Mouse (Mus musculus) kidney, embryonic 15.5 days (tissue): ENCODE data around the gene Gen1. TPM values are rescaled to one million over a fixed set of nuclear protein-coding genes. Genes with fewer than 3 reads are reported as not detected.

ENCODE experiments used
- ATAC-seq: fragments of 200-750 bp; cut with Nextera tagmentation; replicated peaks from 2 replicates; pipeline ENCODE4 v1.8.0; 2017; ENCODE audit warnings: moderate TSS enrichment; ENCODE audit not compliant: low FRiP score
- H3K27ac ChIP-seq: fragments of 300-500 bp; sonication (generic); 2 replicates; pipeline ENCODE4 v1.5.1; 2015; ENCODE audit warnings: mild to moderate bottlenecking, inconsistent platforms
- H3K27me3 ChIP-seq: fragments of 300-500 bp; sonication (generic); 2 replicates; pipeline ENCODE4 v1.6.1; 2015; ENCODE audit warnings: inconsistent platforms
- H3K36me3 ChIP-seq: fragments of 300-500 bp; sonication (generic); 2 replicates; pipeline ENCODE4 v1.6.1; 2015; ENCODE audit warnings: inconsistent platforms
- H3K4me1 ChIP-seq: fragments of 300-500 bp; sonication (generic); 2 replicates; pipeline ENCODE4 v1.6.1; 2015; ENCODE audit warnings: inconsistent platforms
- H3K4me2 ChIP-seq: fragments of 300-500 bp; sonication (generic); 2 replicates; pipeline ENCODE4 v1.6.1; 2015; ENCODE audit warnings: moderate library complexity, mild to moderate bottlenecking, inconsistent platforms
- H3K4me3 ChIP-seq: fragments of 300-500 bp; sonication (generic); replicated peaks from 2 replicates; pipeline ENCODE4 v1.5.1; 2015; ENCODE audit warnings: mild to moderate bottlenecking, inconsistent platforms
- H3K9ac ChIP-seq: fragments of 300-500 bp; sonication (generic); 2 replicates; pipeline ENCODE4 v1.6.1; 2015; ENCODE audit warnings: mild to moderate bottlenecking, inconsistent platforms
- H3K9me3 ChIP-seq: fragments of 300-500 bp; sonication (generic); replicated peaks from 2 replicates; pipeline ENCODE4 v1.6.1; 2016; ENCODE audit warnings: inconsistent platforms
- WGBS: fragments of 180-500 bp; shearing (Covaris S2); methylation state at CpG from one replicate; pipeline ENCODE4 v1.1.7; 2015; ENCODE audit warnings: mixed read lengths; 5-methylcytosine and 5-hydroxymethylcytosine counted together
- microRNA-seq: library from miRNA; unstranded; fragments of <30 nt; microRNA quantifications from one replicate; pipeline ENCODE4, GENCODE M21; 2016
- polyA plus RNA-seq: library from polyadenylated mRNA; unstranded; fragments of >200 nt; fragmentation: Nextera tagmentation; extraction: Ambion mirVana; gene quantifications from 2 replicates; pipeline ENCODE4 v1.2.1, GENCODE M21; 2015

Gen1 gene
- polyA plus RNA-seq, 1 experiment from 2014 or later: 9.6 TPM

DNA sequence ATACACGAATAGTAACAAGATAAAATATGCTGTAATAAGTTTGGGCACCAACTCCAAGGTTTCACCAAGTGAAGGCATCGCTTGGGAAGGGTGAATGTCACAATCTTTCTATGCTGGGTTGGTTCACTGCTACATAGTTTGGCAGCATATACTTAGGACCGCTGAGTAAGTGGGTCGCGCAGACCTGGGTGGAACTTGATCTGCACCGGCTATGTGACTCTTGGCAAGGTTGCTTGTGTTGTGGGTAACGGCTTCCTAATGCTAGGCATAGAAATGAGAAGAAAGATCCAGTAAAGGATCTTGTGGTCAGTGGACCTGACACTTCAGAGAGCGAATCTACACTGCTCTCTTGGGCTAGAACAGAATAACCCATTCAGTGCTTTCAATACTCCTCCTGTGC is 63.1 kb downstream of the Gen1 start:
- no peak overlapping the region for H3K4me3 ChIP-seq
- H3K27me3 ChIP-seq: no peaks in the 10 kb centered on the region
- no peak overlapping the region for H3K27ac ChIP-seq
- H3K9me3 ChIP-seq: no peaks in the 10 kb centered on the region
- no peak for ATAC-seq
- H3K4me2 ChIP-seq: no peak overlapping the region
- no peaks in the 10 kb centered on the region for H3K36me3 ChIP-seq
- H3K9ac ChIP-seq: no peak overlapping the region
- WGBS: 87% methylated on average over 8 of the region's 8 CpGs
- peaks cover 7% of the 10 kb centered on the region; the same call in 1 of the 2 replicates for H3K4me1 ChIP-seq

DNA sequence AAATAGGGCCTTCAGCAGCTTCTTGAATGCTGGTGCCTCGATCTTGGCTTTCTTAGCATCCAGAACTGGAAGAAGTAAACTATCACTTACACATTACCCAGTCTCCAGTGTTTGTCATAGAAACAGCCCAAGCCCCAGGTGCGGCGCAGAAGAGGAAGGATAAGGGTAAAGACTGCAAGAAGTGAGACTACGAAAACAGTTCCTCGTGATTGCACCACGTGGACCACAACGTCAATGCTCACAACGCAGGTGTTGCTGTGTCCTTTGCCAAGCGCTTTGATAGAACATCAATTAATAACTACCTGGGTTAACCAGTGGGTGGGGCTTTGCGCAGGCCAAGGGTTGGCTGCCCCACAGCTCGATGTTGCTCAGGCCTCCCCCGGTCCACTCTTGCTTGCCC is 64.9 kb downstream of the Gen1 start:
- H3K4me1 ChIP-seq: peaks cover 16% of the 10 kb centered on the region; the same call in 1 of the 2 replicates
- H3K9ac ChIP-seq: no peak overlapping the region
- H3K27me3 ChIP-seq: no peaks in the 10 kb centered on the region
- H3K36me3 ChIP-seq: no peaks in the 10 kb centered on the region
- 88% methylated on average over 12 of the region's 12 CpGs for WGBS
- H3K4me2 ChIP-seq: no peak overlapping the region
- no peaks in the 10 kb centered on the region for H3K9me3 ChIP-seq
- no peak overlapping the region for H3K27ac ChIP-seq
- ATAC-seq: no peak
- H3K4me3 ChIP-seq: no peak overlapping the region

DNA sequence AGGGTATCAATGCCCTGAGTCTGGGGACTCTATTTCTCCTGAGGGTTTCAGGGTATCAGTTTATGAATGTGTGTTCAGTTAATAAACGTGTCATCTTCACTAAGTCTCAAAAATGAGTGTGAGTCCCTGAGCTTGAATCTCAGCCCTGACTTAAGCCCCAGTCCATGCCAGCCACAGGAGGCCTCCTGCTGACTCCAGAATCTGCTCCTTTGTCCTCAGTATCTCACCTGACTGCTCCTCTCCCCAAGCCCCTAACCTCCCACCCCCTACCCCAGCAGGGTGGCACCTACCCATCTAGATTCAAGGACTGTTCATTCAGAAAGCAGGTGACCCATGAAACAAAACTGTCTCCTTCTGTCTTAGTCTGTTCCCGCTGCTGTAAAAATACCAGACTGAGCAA is 67.0 kb downstream of the Gen1 start:
- no peak for ATAC-seq
- H3K4me3 ChIP-seq: no peak overlapping the region
- no peak overlapping the region for H3K27ac ChIP-seq
- no peaks in the 10 kb centered on the region for H3K27me3 ChIP-seq
- no peak overlapping the region for H3K4me2 ChIP-seq
- 48% methylated on average over 2 of the region's 2 CpGs for WGBS
- peaks cover 9% of the 10 kb centered on the region; the same call in 1 of the 2 replicates for H3K4me1 ChIP-seq
- H3K9ac ChIP-seq: no peak overlapping the region
- no peaks in the 10 kb centered on the region for H3K36me3 ChIP-seq
- no peaks in the 10 kb centered on the region for H3K9me3 ChIP-seq

DNA sequence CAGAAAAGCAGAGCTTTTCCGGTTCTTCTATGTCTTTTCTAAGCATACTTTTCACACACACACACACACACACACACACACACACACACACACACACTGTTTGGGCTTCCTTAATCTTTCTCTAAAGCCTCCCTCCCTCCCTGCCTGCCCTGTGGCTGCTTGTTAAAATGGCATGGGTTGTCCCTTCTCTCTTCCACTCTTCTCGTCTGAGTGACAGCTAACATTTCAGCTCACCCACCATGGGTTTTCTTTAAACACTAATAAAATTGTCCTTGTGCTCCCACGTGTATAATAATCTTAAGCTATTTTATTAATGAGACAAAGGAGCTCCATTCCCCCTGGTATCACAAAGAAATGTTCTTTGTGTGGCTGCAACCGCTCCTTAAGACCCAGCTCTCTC is 67.6 kb downstream of the Gen1 start:
- Histone ChIP-seq H3K4me1 (peaks cover 9% of the 10 kb centered on the region; the same call in 1 of the 2 replicates), H3K9me3 (no peaks in the 10 kb centered on the region), H3K36me3 (no peaks in the 10 kb centered on the region), H3K4me3 (no peak overlapping the region), H3K9ac (no peak overlapping the region), H3K27ac (no peak overlapping the region), H3K4me2 (no peak overlapping the region), H3K27me3 (no peaks in the 10 kb centered on the region)
- WGBS: 51% methylated on average over 4 of the region's 4 CpGs
- ATAC-seq: no peak

DNA sequence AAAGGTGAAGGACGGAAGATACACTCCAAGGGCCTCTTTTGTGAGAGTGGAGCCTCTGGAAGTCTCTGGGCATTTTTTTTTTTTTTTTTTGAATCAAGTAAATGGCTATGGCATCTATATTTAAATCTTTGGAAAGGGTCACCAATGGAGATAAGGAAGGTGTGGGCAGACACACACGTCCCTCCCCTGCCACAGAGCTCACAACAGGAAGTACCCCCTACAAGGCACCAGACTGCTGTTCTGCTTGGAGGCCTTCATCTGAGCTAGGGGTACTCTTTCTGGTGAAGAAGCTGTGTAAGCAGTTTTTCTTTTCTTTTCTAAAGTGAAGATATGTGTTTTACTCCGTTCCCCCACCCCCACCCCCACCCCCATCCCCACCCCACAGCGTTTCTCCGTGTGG is 68.8 kb downstream of the Gen1 start:
- no peak for ATAC-seq
- Histone ChIP-seq H3K4me2 (peak overlapping the region; percentile 50), H3K36me3 (no peaks in the 10 kb centered on the region), H3K4me3 (no peak overlapping the region), H3K9ac (no peak overlapping the region), H3K27me3 (no peaks in the 10 kb centered on the region), H3K4me1 (peaks cover 9% of the 10 kb centered on the region; the same call in 1 of the 2 replicates), H3K9me3 (no peaks in the 10 kb centered on the region), H3K27ac (no peak overlapping the region)
- 60% methylated on average over 5 of the region's 5 CpGs for WGBS

DNA sequence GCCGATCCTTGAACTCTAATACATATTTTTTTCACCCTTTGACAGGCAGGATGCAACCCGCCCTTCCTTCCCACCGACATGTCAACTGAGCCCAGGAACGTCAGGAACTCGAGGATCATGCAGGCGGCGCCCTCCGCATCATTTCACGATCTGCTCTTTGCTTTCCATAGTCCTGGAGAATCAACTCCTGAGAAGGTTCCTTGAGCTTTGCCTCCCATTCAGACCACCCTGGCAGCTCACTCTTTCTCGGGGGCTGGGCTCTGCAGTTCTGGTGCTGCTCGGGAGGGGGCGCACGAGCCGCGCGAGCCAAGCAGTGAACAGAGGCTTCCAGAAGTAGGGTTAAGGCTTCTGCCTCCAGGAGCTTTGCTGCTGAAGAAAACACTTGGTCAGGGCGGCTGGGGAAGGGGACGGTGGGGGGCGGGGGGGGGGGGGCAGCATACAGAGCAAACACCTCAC is 69.4 kb downstream of the Gen1 start:
- H3K27ac ChIP-seq: no peak overlapping the region
- ATAC-seq: peak; percentile 88
- 6% methylated on average over 18 of the region's 19 CpGs for WGBS
- no peaks in the 10 kb centered on the region for H3K36me3 ChIP-seq
- peak overlapping the region; percentile 16; the same call in 1 of the 2 replicates for H3K4me3 ChIP-seq
- no peaks in the 10 kb centered on the region for H3K9me3 ChIP-seq
- H3K4me2 ChIP-seq: peak overlapping the region; percentile 50
- H3K4me1 ChIP-seq: peaks cover 9% of the 10 kb centered on the region; the same call in 1 of the 2 replicates
- no peak overlapping the region for H3K9ac ChIP-seq
- no peaks in the 10 kb centered on the region for H3K27me3 ChIP-seq

DNA sequence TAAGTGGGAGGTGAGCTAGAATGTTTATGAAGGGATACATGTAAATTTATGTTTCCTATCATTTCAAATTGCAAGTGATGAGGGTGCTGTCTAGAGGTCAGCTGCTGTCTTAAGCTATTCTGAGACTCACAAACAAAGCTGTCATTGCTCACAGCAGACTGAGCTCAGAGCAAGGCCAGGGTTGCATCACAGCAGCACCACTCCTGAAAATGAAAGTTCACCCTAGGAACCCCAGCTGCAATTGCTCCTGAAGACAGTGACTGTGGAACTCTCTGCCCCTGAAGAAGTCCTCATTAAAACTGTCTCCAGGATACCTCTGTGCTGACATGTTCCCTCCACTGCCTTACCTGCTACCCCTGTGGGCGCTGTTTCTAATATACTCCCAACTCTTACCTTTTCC is 70.6 kb downstream of the Gen1 start:
- no peaks in the 10 kb centered on the region for H3K9me3 ChIP-seq
- H3K27ac ChIP-seq: no peak overlapping the region
- no peak overlapping the region for H3K9ac ChIP-seq
- H3K36me3 ChIP-seq: no peaks in the 10 kb centered on the region
- 84% methylated on average over 1 of the region's 1 CpGs for WGBS
- peaks cover 9% of the 10 kb centered on the region; the same call in 1 of the 2 replicates for H3K4me1 ChIP-seq
- no peak overlapping the region for H3K4me2 ChIP-seq
- H3K4me3 ChIP-seq: no peak overlapping the region
- ATAC-seq: no peak
- no peaks in the 10 kb centered on the region for H3K27me3 ChIP-seq

Small RNAs within 50 kb of the gene (microRNA-seq; reads per million reads assigned to microRNA genes)
- not detected for gene Mir7675

Other genes starting within 250 kb of the Gen1 start
- 7.4 and 7.9 TPM in 2 replicates for gene Kcns3, start 114.7 kb downstream of the Gen1 start, polyA plus RNA-seq
- not detected in 2 replicates for gene Msgn1, start 56.8 kb downstream of the Gen1 start, polyA plus RNA-seq
- 142 and 147 TPM in 2 replicates for gene Smc6, start 85 bp upstream of the Gen1 start, polyA plus RNA-seq
- gene Vsnl1, start 170.8 kb upstream of the Gen1 start, polyA plus RNA-seq: 0.55 and 0.78 TPM in 2 replicates
- gene Rad51ap2, start 190.3 kb upstream of the Gen1 start, polyA plus RNA-seq: 0.06 and 0.10 TPM in 2 replicates